Mouse (Mus musculus): ENCODE data around the gene Cdkn2aip. TPM values are rescaled to one million over a fixed set of nuclear protein-coding genes. Genes with fewer than 3 reads are reported as not detected.

Gene Cdkn2aip
- polyA plus RNA-seq (2014; fragmentation: Illumina TruSeq; extraction: RNeasy Lipid Tissue Mini Kit (QIAGEN cat#74804); ENCODE audit: low read depth, low replicate concordance), result 32.4 TPM

GRCm38 (mm10) chr8:47713761-47714745 lies at the start of gene Cdkn2aip:
TSS of gene Cdkn2aip (minus strand) at chr8:47713932.

GRCm38 (mm10) chr8:47674777-47675710 lies 38.7 kb downstream of the Cdkn2aip start, which contains the start of gene Ing2:
TSS of gene Ing2 (minus strand) at chr8:47675556.

Other genes starting within 250 kb of the Cdkn2aip start
- 38.2 TPM for gene Trappc11, start 180.5 kb downstream of the Cdkn2aip start, polyA plus RNA-seq (2014; fragmentation: Illumina TruSeq; extraction: RNeasy Lipid Tissue Mini Kit (QIAGEN cat#74804); ENCODE audit: low read depth, low replicate concordance)
- 29.1 TPM for gene Rwdd4a, start 180.3 kb downstream of the Cdkn2aip start, polyA plus RNA-seq (2014; fragmentation: Illumina TruSeq; extraction: RNeasy Lipid Tissue Mini Kit (QIAGEN cat#74804); ENCODE audit: low read depth, low replicate concordance)
- 13.2 TPM for gene Ing2, start 38.4 kb downstream of the Cdkn2aip start, polyA plus RNA-seq (2014; fragmentation: Illumina TruSeq; extraction: RNeasy Lipid Tissue Mini Kit (QIAGEN cat#74804); ENCODE audit: low read depth, low replicate concordance)
- not detected for gene Cldn24, start 108.2 kb upstream of the Cdkn2aip start, polyA plus RNA-seq (2014; fragmentation: Illumina TruSeq; extraction: RNeasy Lipid Tissue Mini Kit (QIAGEN cat#74804); ENCODE audit: low read depth, low replicate concordance)
- not detected for gene Cldn22, start 110.5 kb upstream of the Cdkn2aip start, polyA plus RNA-seq (2014; fragmentation: Illumina TruSeq; extraction: RNeasy Lipid Tissue Mini Kit (QIAGEN cat#74804); ENCODE audit: low read depth, low replicate concordance)